Mouse (Mus musculus) urinary bladder, postnatal 4 days (tissue): ENCODE results near the gene Tufm.

ENCODE experiments used
- DNase-seq, 2 experiments: peaks; one replicate each; pipeline ENCODE4 v3.0.0; 2021 to 2022; ENCODE audit warnings: low spot score in 2 of 2

Gene Tufm

DNA sequence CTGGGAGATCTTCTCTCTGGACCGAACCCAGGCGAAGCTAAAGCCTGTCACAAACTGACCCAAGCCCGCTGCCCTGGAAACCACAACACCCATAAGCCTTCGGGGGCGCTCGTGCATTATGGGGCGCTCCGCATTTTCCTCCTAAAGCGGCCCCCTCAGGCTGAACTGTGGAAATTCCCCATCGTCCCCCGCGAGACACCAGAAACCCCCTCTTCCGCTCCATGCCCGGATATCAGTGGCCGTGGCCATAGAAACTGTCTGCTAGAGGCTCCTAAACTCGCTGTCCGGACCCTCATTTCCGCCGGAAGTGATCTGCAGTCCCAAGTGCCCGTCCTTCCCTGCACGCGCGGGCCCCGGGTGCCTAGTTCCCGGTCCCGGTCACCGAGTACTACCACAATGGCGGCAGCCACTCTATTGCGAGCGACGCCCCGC, at the start of gene Tufm:
Gene Tufm, plus strand, starts transcription at position 310 of the 432 bp plus-strand sequence.
- DNase-seq = peak; percentile 95

DNA sequence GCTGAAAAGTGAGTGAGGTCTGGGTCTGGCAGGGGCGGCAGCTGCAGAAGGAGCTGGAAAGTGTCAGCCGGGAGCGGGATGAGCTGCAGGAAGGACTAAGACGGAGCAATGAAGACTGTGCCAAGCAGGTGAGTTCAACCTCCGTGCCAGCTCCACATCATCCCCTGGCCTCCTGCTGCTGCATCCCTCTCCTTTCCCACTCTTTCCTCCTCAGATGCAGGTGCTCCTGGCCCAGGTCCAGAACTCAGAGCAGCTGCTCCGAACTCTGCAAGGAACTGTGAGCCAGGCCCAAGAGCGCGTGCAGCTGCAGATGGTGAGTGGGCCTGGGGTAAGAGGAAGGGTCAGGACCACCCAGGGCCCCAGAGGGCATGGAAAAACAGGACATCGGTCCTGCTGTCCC, 47.0 kb upstream of the Tufm start:
- no peak for DNase-seq

DNA sequence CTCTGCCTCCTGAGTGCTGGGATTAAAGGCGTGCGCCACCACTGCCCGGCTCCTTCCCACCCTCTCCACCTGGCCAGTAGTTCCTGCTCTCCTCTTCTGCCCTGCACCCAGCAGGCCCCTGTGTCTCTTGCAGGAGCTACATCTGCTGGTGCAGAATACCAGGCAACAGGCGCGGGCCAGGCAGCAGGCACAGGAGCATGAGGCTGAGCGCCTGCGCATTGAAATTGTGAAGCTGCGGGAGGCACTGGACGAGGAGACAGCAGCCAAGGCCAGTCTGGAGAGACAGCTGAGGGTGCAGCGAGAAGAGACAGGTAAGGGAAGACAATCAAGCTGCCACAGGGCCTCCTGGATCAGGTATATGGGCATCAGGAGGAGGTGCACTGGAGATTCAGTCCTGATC, 43.2 kb upstream of the Tufm start:
- no peak for DNase-seq

DNA sequence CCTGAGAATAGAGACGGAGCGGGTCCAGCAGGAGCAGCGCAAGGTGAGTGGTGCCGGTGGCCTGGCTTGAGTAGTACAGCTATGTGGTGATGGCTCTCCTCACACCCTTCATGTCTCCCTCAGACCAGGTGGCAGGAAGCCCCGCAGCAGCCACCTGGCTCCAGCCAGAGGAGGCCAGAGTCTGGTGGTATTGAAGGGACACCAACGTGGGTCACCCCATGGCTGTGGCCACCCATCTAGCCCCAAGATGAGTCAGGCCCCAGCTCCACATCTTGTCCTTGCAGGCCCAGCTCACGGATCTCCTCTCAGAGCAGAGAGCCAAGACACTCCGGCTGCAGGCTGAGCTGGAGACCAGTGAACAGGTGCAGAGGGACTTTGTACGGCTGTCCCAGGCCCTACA, 42.6 kb upstream of the Tufm start:
- no peak for DNase-seq

DNA sequence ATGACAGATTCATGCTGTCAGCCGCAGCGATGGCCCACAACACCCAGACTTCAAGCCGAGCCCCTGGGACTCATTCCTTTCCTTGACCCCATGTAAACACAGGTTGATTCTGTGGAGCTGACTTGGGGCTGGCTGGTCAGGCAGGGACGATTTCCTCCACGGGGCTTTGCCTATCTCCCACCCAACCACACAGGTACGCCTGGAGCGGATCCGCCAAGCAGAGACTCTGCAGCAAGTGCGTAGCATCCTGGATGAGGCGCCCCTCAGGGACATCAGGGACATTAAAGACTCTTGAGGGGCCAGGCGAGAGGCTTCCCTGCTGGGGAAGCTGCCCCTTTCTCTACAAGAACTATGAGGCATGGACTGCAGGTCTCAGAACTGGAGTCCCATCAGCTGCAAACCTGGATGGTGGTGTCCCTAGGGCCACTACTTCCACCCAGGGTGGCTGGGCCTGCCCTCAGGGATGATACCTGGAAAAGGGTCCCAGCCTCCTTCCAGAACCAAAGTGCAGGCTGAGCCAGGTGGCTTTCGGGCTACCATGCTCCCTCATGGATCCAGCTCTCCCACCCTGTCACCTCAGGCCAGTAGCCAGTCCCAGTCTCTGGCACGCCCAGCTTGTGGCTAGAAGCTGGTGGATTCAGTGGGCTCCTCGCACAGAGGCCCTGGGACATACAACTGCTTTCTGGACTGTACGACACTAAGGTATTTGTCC, 41.9 kb upstream of the Tufm start:
- no peak for DNase-seq

DNA sequence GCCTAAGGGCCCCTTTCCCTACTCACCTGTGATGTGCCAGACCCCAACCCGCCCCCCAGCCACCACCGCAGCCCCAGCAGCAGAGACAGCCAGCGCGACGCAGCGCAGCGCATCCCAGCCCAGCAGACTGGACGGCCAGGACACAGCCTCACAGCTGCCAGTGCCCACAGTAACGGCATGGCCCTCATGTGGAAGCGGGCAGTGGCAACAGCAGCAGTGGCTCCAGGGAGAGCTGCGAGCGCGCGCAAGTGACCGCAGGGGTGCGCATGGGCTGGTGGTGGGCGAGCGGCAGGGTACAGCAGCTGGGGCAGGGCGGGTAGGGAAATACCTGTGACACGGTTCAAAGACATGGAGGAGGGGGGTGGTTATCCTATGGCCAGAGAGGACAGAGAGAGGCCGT, 40.9 kb upstream of the Tufm start:
- DNase-seq = no peak

DNA sequence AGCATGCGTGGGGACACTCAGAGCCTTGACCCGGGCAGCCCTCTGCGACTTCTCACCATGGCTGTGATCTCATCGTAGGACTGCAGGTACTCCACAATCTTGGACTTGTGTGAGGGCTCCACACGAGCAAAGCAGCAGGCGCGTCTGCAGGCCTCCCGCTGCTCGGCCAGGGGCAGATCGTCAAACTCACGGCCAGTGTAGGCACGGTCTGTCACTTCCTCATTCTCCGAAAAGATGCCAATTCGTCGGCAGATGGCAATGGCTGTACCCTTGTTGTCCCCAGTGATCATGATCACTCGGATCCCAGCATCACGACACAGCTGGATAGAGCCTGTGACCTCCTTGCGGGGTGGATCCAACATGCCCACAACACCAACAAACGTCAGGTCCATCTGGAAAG, 38.7 kb upstream of the Tufm start:
- no peak for DNase-seq

DNA sequence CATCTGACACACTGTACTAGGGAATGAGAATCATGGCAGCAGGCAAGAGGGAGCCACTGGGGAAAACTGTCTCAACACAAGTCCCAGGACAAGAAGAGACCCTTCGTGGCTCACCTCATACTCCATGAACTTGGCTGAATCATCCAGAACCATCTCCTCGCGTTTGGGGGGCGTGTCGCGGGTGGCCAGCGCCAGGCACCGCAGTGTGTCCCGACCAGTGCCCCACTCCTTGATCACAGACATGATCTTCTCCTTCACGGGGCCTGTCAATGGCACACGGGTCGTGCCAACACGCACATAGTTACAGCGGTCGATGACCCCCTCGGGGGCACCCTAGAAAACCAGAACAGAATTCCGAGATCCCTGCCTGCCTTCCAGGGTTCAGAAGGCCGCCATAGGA, 37.2 kb upstream of the Tufm start:
- no peak for DNase-seq

DNA sequence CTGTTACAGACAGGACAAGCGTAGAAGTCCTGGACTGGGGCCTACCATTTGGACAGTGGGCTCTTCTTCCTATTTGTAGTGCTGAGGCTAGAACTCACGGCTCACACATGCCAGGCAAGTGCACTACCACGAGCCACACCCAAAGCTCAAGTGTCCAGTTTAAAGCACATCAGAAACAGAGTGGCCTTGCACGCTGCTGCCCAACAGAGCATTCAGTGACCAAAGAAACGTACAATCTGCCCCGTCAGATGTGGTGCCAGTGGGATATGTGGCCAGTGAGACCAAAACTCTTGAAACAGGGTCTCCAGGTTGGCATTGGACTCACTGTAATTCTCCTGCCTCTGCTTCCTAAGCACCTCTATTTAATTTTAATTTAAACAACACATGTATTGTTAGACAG, 36.5 kb upstream of the Tufm start:
- no peak for DNase-seq

DNA sequence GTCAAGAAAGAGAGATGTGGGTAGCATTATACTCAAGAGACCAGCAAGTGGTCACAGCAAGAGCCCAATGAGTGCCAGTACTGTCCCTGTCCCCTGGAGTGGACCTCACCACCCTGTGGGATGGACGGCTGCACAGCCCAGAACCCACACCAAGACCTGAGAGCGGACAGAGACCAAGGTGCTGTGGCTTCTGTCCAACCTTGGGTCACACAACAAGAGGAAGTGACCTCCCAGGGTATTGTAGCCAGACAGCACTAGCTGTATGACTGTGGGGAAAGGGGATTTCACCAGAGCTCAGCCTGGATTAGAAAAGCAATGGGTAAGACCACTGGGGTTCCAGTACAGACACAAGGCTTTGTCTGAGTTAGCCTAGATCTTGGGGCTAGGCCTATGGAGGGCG, 34.9 kb upstream of the Tufm start:
- no peak for DNase-seq

DNA sequence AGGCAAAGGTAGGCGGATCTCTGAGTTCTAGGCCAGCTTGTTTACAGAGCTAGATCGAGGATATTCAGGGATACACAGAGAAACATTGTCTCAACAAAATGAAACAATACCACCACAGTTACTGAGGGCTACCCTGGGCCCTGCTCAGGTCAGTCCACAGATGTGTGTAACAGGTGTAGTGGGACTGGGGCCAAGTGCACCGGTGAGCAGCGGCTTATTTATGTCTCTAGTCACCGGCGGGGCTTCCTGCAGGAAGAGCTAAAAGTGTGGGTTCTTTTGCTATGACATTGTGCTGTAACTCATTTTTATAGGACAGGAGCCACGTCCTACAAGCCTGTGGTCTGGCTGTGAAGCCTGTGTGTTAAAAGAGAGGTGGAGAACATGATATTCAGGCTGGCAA, 33.3 kb upstream of the Tufm start:
- DNase-seq = no peak

DNA sequence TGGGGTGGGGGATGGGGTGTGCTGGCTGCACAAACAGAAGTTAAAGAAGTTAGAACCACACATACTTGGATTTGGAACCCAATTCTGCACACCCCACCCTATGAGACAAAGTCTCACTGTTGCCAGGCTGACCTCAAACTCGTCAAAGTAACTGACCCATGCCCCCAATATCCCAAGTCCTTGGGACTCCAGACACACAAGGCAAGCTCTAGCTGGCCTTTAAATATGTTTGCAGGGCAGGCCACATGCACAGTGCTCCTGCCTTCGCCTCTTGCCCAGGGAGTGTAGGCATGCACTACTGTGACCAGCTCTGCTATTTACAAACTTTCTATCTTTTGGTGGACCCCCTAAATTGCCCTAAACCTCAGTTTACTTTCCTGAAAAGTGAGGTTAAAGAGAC, 31.9 kb upstream of the Tufm start:
- DNase-seq = no peak

DNA sequence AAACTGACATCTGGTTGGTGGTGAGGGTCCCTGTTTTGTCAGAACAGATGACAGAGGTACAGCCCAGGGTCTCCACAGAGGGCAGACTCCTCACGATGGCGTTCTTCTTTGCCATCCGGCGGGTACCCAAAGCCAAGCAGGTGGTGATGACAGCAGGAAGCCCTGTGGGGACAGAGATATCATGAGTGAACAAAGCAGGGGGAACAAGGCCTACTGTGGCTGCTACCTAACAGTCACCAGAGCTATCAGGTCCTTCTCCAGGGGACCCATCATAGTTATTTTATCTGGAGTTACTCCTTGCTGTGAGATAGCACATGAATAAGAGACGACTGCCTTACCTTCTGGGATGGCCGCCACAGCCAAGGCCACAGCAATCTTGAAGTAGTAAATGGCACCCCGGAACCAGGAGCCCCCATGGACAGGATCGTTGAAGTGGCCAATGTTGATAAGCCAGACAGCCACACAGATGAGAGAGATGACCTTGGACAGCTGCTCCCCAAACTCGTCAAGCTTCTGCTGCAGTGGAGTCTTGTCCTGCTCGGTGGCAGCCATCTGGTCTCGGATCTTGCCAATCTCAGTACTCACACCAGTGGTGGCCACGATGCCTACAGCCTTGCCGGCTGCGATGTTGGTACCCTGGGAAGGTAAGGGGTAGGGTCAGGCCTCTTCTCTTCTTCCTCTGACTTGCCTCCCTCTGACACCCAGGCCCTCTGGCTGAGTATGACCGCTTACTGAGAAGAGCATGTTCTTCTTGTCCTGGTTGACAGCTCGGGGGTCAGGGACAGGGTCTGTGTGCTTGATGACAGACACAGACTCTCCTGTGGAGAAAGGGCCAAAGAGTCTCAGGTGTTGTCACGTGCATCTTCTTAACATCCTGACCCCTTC, 30.5 kb upstream of the Tufm start:
- no peak for DNase-seq

DNA sequence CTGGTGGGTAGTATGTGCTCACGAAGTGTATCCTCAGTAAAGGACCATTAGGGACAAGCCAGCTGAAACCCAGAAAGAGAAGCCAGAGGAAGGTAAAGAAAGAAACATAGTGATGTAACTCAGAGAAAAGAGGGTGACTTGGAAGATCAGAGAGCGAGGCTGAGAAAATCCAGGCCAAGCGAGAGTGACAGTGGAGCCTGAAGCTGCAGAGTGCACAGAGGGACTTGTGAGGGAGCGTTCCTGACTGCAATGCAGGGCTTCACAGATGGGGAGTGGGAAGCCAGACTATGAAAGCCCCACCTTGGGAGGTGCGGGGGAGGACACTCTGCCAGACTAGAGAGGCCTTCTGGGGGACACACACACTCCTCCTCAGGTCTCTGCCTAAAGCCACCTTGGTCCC, 28.9 kb upstream of the Tufm start:
- no peak for DNase-seq

DNA sequence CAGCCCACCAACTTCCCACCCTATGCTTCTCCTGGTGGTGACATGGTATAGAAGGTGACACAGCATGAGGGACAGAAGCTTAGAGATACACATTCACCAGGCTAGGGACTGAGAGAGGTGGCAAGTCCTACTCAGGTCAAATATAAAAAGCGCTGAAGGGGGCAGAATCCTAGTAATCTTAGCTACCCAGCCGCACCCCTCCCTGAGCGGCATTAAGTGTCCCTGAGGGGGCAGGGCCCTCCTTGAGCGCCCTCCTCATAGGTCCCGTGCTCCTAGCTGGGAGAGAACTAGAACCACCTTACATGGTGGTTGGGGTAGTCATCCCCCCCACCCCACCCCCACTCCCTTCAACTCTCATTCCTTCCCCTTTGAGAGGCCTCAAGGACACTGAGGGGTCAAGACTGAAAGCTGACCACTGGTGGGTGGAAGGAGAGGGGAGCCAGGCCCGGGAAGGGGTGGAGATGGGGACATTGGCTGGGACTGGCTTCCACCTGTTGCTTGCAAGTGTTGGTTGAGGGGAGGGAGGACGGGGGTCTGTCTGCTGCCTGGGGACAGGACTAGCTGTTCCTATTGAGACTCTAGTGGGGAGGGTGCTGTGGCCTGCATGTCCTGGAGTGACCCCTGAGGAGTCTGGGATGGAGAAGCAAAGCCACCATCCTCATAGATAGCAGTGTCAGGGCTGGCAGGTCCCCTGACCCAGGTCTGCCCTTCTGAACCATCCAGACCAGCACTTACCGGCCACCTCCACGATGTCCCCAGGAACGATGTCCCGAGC, 28.1 kb upstream of the Tufm start:
- DNase-seq = no peak

DNA sequence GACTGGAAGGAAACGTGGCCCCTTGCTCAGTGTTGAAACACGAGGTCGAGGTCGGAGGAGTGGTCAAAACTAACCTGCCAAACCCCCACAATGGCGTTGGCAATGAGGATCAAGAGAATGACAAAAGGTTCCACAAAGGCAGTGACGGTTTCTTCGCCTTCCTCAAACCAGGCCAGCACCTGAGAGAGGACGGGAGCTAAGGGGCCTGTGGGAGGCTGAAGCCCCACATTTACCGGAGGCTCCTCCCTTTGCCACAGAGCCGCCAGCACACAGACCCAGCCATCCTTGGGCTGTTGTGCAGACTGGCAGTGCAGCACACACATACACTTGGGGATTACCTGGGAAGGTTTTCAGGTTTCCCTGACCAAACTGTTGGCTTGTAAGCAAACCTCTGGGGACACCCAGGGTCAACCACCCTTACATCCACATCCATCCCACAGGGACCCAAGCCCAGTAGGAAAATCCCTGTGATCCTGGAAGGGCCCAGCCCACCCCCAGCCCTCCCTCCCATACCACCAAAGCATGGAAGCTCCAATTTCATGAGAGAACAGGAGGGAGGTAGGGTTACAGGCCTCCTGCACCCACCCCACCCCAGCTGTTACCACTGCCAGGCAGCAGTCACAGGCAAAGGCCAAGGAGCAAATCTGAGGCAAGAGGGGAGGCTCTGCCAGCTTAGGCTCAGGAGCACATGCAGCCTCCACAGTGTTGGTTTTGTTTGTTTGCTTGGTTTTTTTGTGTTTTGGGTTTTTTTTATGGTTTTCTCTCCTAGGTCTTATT, 26.4 kb upstream of the Tufm start:
- no peak for DNase-seq

DNA sequence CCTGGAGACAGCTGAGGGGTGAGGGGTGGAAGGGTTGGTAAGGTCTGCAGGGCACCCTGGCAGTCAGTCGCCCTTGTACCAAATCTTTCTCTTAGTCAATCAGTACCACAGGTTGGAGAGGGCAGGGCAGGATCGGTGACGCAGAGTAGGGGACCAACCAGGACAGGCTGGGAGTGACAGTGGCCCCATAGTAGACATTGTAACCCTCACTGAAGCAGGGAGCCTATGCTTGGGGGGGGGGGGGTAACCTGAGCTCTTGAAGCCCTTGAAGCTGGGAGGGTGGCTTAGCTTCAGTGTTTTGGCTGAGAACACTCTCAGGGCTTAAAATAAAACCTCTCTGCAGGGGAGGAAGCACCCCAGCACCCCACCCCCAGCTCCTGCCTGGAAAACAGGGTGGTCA, 25.5 kb upstream of the Tufm start:
- DNase-seq = no peak

DNA sequence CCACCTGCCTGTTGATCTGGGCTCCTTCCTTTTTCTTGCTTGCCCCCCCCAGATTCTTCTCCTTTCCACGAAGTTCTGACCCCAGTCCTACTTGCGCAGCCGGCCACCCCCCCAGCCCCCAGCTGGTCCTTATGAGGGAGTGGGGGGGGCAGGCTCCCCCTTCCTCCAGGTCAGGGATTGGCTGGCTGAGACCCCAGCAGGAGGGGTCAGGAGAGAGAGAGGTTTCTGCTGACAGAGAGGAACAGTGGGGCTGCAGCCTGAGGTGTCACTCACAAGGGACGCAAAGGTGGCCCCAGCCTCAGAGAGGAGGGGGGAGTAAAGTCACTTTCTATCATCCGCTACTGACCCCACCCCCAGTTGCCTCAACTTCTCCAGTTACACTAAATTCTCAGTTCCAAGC, 24.2 kb upstream of the Tufm start, which contains the start of gene Atp2a1:
Gene Atp2a1, minus strand, starts transcription at position 105 of the 400 bp plus-strand sequence.
- no peak for DNase-seq

DNA sequence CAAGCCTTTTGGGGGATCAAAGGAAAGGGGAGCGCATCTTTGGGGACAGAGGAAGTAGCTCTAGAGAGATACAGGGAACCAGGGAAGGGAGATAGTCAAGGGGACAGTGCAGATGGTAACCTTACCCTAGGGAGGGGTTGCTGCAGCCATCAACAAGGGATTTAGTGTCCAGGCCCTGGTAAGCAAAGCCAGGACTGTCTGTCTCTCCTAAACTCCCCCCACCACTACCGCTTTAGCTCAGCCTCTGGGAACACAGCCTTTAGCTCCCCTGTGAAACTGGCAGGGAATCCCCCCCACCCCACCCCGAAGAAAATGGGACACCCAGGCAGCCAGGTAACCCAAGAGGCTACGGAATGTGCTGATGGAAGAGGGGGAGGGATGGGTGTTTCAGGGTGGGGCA, 23.6 kb upstream of the Tufm start:
- no peak for DNase-seq

DNA sequence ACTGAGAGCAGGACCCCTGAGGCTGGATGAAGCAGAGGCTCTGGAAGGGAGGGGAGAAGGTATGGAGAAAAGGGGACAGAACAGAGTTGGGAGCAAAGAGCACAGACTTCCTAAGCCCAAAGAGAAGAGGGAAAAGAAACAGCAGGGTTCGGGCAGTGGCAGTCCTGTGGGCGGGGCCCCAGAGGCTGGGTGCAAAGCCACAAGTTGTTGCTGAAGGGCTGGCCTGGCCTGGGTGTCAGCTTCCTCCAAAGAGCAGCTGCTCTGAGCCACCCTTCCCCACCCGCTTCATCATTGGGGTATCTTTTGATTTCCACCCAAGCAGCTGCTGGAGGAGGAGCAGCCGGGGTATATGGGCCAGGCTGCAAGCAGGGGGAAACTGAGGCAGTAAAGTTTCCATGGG, 23.0 kb upstream of the Tufm start:
- DNase-seq = no peak

DNA sequence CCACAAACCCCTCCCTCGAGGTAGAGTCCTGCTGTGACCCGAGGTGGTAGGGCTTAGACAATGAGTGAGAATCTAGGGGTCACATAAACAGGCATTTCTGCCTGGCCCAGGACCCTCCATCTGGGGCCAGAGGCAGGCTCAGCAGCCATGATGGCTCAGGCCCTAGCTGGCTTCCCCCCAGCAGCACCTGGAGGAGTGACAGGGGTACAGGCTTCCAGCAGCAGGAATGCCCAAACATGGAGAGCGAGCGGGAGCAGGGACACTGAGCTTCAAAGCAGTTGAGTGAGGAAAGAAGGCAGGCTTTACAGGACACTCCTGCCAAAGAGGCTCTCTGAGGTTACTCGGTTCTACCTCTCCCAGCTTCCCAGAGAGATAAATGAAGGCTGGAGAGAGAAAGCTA, 22.3 kb upstream of the Tufm start:
- no peak for DNase-seq
